Mouse (Mus musculus) large intestine, adult 2 months (tissue): Measurements from ENCODE around the gene Dtymk. TPM values are rescaled to one million over a fixed set of nuclear protein-coding genes. Genes with fewer than 3 reads are reported as not detected.
A peak's percentile ranks its signal among the peaks of the same experiment; 100 is the strongest.
"Not testable (repeated sequence)": the region's sequence is repeated elsewhere in the genome, so short reads cannot be mapped to it uniquely, and the experiment has no call there.

Experiments
- DNase-seq: peaks from one replicate; pipeline ENCODE4 v3.0.0-alpha.2; 2012; ENCODE audit warnings: low read depth, low spot score
- WGBS: fragments of 180-500 bp; shearing (Covaris S2); methylation state at CpG from one replicate; pipeline ENCODE4 v1.1.7; 2018; 5-methylcytosine and 5-hydroxymethylcytosine counted together
- polyA plus RNA-seq: library from polyadenylated mRNA; depleted of rRNA; stranded (reverse); fragments of >200 nt; gene quantifications from 2 replicates; pipeline ENCODE4 v1.2.3, GENCODE M21; 2012; rRNA removed

Gene Dtymk
- 43.9 and 54.5 TPM in 2 replicates for polyA plus RNA-seq

- under 1% methylated on average over 42 of the region's 42 CpGs for WGBS
- DNase-seq: peak; percentile 94
Measured at GRCm38 (mm10) chr1:93801741-93802238, at the start of gene Dtymk. Dtymk (minus strand) TSS chr1:93801934.

- not testable (repeated sequence) for DNase-seq
- WGBS: 78% methylated on average over 3 of the region's 3 CpGs
Measured at GRCm38 (mm10) chr1:93845766-93846366, 44.1 kb upstream of the Dtymk start.

- 84% methylated on average over 7 of the region's 8 CpGs for whole genome bisulfite sequencing
- DNase-seq: not testable (repeated sequence)
Measured at GRCm38 (mm10) chr1:93838569-93838968, 36.8 kb upstream of the Dtymk start.

- WGBS: 92% methylated on average over 8 of the region's 8 CpGs
- no peak for DNase-seq
Measured at GRCm38 (mm10) chr1:93837335-93837734, 35.6 kb upstream of the Dtymk start.

- no peak for DNase-seq
- 79% methylated on average over 2 of the region's 2 CpGs for WGBS
Measured at GRCm38 (mm10) chr1:93836532-93836913, 34.8 kb upstream of the Dtymk start.

- DNase-seq: no peak
- 86% methylated on average over 6 of the region's 6 CpGs for WGBS
Measured at GRCm38 (mm10) chr1:93835876-93836531, 34.3 kb upstream of the Dtymk start.

- DNase-seq: no peak
- 88% methylated on average over 4 of the region's 4 CpGs for whole genome bisulfite sequencing
Measured at GRCm38 (mm10) chr1:93835211-93835610, 33.5 kb upstream of the Dtymk start.

- WGBS: 87% methylated on average over 7 of the region's 7 CpGs
- no peak for DNase-seq
Measured at GRCm38 (mm10) chr1:93834671-93835150, 33.0 kb upstream of the Dtymk start.

- not testable (repeated sequence) for DNase-seq
- WGBS: 51% methylated on average over 3 of the region's 4 CpGs
Measured at GRCm38 (mm10) chr1:93832754-93833360, 31.1 kb upstream of the Dtymk start.

- no peak for DNase-seq
- 93% methylated on average over 9 of the region's 9 CpGs for WGBS
Measured at GRCm38 (mm10) chr1:93826540-93826835, 24.8 kb upstream of the Dtymk start.

GRCm38 (mm10) chr1:93825771-93826539 is 24.2 kb upstream of the Dtymk start:
- no peak for DNase-seq
- WGBS: 37% methylated on average over 27 of the region's 27 CpGs

GRCm38 (mm10) chr1:93825105-93825674 is 23.5 kb upstream of the Dtymk start:
- peak; percentile 98 for DNase-seq
- under 1% methylated on average over 30 of the region's 30 CpGs for WGBS

- 8% methylated on average over 10 of the region's 10 CpGs for WGBS
- no peak for DNase-seq
Measured at GRCm38 (mm10) chr1:93824609-93825008, 22.9 kb upstream of the Dtymk start, which contains the start of gene D2hgdh. D2hgdh (plus strand) TSS chr1:93824909.

- DNase-seq: no peak
- 63% methylated on average over 3 of the region's 3 CpGs for WGBS
Measured at GRCm38 (mm10) chr1:93823796-93824495, 22.2 kb upstream of the Dtymk start.

- DNase-seq: no peak
- WGBS: 87% methylated on average over 7 of the region's 7 CpGs
Measured at GRCm38 (mm10) chr1:93818722-93819121, 17.0 kb upstream of the Dtymk start.

GRCm38 (mm10) chr1:93817823-93818532 is 16.2 kb upstream of the Dtymk start:
- no peak for DNase-seq
- 90% methylated on average over 8 of the region's 8 CpGs for WGBS

- 88% methylated on average over 8 of the region's 8 CpGs for WGBS
- no peak for DNase-seq
Measured at GRCm38 (mm10) chr1:93811495-93812039, 9.8 kb upstream of the Dtymk start.

- DNase-seq: no peak
- 98% methylated on average over 3 of the region's 3 CpGs for WGBS
Measured at GRCm38 (mm10) chr1:93810011-93810410, 8.3 kb upstream of the Dtymk start.
